Mouse (Mus musculus): Measurements from ENCODE around the gene Tmem33. TPM values are rescaled to one million over a fixed set of nuclear protein-coding genes. Genes with fewer than 3 reads are reported as not detected.

The Tmem33 gene
- polyA plus RNA-seq, 1 experiment from 2014 or later, result 72.6 TPM

- Histone ChIP-seq H3K27ac (no peak overlapping the region), H3K4me3 (replicated peaks; ENCODE audit: low read length) (no peak overlapping the region), H3K27me3 (ENCODE audit: control insufficient read depth, insufficient read depth, low read length) (no peaks in the 10 kb centered on the region), H3K9ac (no peak overlapping the region), H3K4me1 (replicated peaks; ENCODE audit: control insufficient read depth, insufficient read depth, low read length) (peaks cover 12% of the 10 kb centered on the region), H3K4me2 (replicated peaks) (no peak overlapping the region), H3K36me3 (replicated peaks; ENCODE audit: control insufficient read depth, insufficient read depth) (no peaks in the 10 kb centered on the region), H3K9me3 (ENCODE audit: control insufficient read depth, low read length) (no peaks in the 10 kb centered on the region)
- 100% methylated on average over 1 of the region's 1 CpGs for WGBS
- no peak for DNase-seq (ENCODE audit: low spot score)
- no peak for ATAC-seq (ENCODE audit: low FRiP score)
Observed at GRCm38 (mm10) chr5:67303816-67304215, 43.5 kb downstream of the Tmem33 start.

DNA sequence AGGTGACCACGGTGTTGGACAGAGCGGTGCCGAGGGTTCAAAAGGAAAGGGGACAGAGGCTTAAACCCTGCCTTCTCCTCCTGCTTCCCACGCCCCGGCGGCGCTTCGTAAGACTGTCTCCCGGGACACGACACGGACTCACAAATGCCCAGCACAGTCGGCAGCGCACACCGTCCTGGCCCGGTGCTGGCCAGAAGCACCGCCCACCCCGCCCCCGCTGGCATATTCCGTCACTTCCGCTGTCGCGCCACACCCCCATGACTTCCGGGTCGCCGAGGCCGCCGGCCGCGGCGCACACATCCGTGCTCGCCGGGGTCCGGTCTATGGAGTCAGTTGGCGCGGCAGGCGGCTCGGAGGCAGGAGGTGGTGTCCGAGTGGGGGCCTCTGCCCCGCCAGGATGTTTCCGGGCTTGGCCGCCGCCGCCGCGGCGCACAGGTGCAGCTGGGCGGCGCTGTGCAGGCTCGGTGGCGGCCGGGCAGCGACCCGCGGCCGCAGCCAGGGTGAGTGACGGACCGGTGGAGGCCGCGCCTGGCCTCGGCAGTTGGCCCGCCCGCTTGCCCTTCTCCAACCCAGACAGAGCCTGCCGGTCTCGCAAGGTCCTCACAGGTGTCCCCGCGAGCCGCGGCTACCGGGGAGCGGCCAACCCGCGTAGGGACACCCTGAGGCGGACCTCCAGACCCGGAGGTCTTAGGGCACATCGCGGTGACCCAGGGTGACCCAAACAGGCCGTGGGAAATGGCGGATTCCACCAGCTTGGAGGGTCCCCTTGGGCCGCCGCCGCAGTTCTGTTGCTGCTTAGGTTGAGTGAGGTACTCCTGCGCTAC is 46.5 kb downstream of the Tmem33 start, which contains the start of gene Slc30a9:
Gene Slc30a9, plus strand, starts transcription at position 258 of the 824 bp plus-strand sequence.
- under 1% methylated on average over 81 of the region's 83 CpGs for WGBS
- DNase-seq (ENCODE audit: low spot score), result peak; percentile 92
- peak within 1 kb of the TSS; percentile 92 for H3K4me3 ChIP-seq (replicated peaks; ENCODE audit: low read length)
- no peaks in the 10 kb centered on the region for H3K36me3 ChIP-seq (replicated peaks; ENCODE audit: control insufficient read depth, insufficient read depth)
- H3K9ac ChIP-seq, result peak within 1 kb of the TSS; percentile 73
- H3K9me3 ChIP-seq (ENCODE audit: control insufficient read depth, low read length), result no peaks in the 10 kb centered on the region
- H3K4me2 ChIP-seq (replicated peaks), result peak within 1 kb of the TSS; percentile 81
- H3K4me1 ChIP-seq (replicated peaks; ENCODE audit: control insufficient read depth, insufficient read depth, low read length), result peaks cover 12% of the 10 kb centered on the region
- peak; percentile 95 for ATAC-seq (ENCODE audit: low FRiP score)
- no peaks in the 10 kb centered on the region for H3K27me3 ChIP-seq (ENCODE audit: control insufficient read depth, insufficient read depth, low read length)
- peak within 1 kb of the TSS; percentile 87 for H3K27ac ChIP-seq

GRCm38 (mm10) chr5:67307659-67308222 is 47.4 kb downstream of the Tmem33 start:
- Histone ChIP-seq H3K4me2 (replicated peaks) (peak overlapping the region; percentile 81), H3K9me3 (ENCODE audit: control insufficient read depth, low read length) (no peaks in the 10 kb centered on the region), H3K4me1 (replicated peaks; ENCODE audit: control insufficient read depth, insufficient read depth, low read length) (peaks cover 12% of the 10 kb centered on the region), H3K9ac (peak overlapping the region; percentile 73), H3K36me3 (replicated peaks; ENCODE audit: control insufficient read depth, insufficient read depth) (no peaks in the 10 kb centered on the region), H3K4me3 (replicated peaks; ENCODE audit: low read length) (peak overlapping the region; percentile 92), H3K27me3 (ENCODE audit: control insufficient read depth, insufficient read depth, low read length) (no peaks in the 10 kb centered on the region), H3K27ac (no peak overlapping the region)
- ATAC-seq (ENCODE audit: low FRiP score) (no peak), DNase-seq (ENCODE audit: low spot score) (no peak)
- WGBS, result 38% methylated on average over 13 of the region's 13 CpGs

DNA sequence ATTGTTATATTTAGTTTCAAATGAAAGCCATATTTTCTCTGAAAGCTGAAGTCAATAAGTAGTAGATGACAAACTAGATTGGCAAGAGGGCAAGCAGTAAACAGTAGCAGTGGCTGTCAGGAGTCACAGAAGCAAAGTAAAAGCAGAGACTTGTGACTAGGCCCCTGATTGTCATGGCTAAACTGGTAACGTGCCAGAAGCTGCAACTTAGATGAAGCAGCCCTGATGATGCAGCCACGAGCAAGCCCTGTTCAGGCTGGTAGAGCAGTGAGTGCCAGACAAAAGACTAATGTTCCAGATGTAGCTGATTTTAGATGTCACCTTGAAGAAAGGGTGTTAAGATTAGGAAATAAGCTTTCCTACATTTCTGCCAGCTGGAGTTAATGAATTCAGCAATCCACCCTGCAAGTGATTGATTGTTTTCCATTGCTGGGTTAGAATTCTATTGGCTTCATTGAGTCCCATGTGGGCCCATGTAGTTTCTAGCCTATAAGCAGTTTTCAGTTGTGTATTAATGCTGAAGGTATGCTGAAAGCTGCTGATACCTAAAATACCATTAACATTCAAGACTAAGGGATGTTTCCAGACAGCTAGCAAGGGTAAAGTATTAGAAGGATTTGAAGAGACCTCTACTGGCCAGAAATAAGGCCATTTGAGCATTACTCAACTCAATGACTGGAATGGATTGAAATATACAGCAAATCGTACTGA is 51.6 kb downstream of the Tmem33 start:
- WGBS, result 61% methylated on average over 3 of the region's 3 CpGs
- Histone ChIP-seq H3K9ac (no peak overlapping the region), H3K9me3 (ENCODE audit: control insufficient read depth, low read length) (no peaks in the 10 kb centered on the region), H3K4me1 (replicated peaks; ENCODE audit: control insufficient read depth, insufficient read depth, low read length) (peaks cover 12% of the 10 kb centered on the region), H3K4me3 (replicated peaks; ENCODE audit: low read length) (no peak overlapping the region), H3K27ac (peak overlapping the region; percentile 47; the same call in 1 of the 2 replicates), H3K4me2 (replicated peaks) (no peak overlapping the region), H3K36me3 (replicated peaks; ENCODE audit: control insufficient read depth, insufficient read depth) (peaks cover 8% of the 10 kb centered on the region; the same call in 1 of the 2 replicates), H3K27me3 (ENCODE audit: control insufficient read depth, insufficient read depth, low read length) (no peaks in the 10 kb centered on the region)
- ATAC-seq (ENCODE audit: low FRiP score), result no peak
- DNase-seq (ENCODE audit: low spot score), result peak; percentile 29

DNA sequence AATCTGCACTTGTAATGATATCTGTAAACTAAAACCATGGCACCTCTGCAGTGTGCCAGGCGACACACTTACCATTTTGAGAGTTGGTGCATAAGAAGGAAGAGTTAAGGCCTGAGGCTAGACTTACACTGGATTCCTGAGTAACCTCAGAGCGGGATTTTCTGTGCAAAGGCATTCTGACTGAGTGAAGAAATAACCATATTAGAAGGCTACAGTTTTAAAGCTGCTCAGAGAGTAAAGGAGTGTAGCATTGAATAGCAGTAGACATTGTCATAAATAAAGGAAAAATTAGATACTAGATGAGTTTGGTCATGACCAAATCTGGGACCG is 52.1 kb downstream of the Tmem33 start:
- 97% methylated on average over 3 of the region's 3 CpGs for WGBS
- Histone ChIP-seq H3K27me3 (ENCODE audit: control insufficient read depth, insufficient read depth, low read length) (no peaks in the 10 kb centered on the region), H3K4me3 (replicated peaks; ENCODE audit: low read length) (no peak overlapping the region), H3K4me1 (replicated peaks; ENCODE audit: control insufficient read depth, insufficient read depth, low read length) (peaks cover 12% of the 10 kb centered on the region), H3K9me3 (ENCODE audit: control insufficient read depth, low read length) (no peaks in the 10 kb centered on the region), H3K36me3 (replicated peaks; ENCODE audit: control insufficient read depth, insufficient read depth) (peaks cover 8% of the 10 kb centered on the region; the same call in 1 of the 2 replicates), H3K9ac (no peak overlapping the region), H3K4me2 (replicated peaks) (no peak overlapping the region), H3K27ac (no peak overlapping the region)
- DNase-seq (ENCODE audit: low spot score) (no peak), ATAC-seq (ENCODE audit: low FRiP score) (no peak)

DNA sequence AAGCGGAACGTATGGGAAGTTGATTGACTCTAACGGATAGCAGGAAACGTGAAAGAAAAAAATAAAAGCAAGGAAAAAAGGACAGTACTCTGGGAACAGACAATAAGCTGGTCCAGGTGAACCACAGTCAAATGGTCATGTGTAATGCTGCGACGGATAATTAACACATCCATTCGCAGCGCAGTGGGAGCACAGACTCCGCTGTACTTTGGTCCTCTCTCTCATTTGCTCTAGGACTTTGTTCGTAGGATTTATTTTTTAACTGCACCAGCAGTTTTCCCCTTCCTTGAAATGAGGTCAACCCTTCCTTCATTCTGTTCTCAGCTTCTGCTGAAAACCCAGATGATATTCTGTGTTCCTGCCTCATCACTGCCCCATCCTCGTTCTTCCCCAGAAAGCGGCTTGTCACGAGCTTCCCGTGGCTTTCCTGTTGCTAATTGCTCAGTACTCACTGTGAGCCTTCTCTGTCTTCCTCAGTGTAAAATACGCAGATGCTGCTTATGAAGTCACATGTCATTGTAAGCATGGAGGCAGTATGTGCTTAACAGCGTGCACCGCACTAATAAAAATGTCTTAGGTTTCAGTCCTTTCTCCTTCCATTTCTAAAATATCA is 61.4 kb downstream of the Tmem33 start:
- WGBS, result 86% methylated on average over 17 of the region's 17 CpGs

GRCm38 (mm10) chr5:67324032-67324431 is 63.7 kb downstream of the Tmem33 start:
- DNase-seq (ENCODE audit: low spot score) (no peak), ATAC-seq (ENCODE audit: low FRiP score) (no peak)
- Histone ChIP-seq H3K27ac (no peak overlapping the region), H3K4me1 (replicated peaks; ENCODE audit: control insufficient read depth, insufficient read depth, low read length) (no peaks in the 10 kb centered on the region), H3K36me3 (replicated peaks; ENCODE audit: control insufficient read depth, insufficient read depth) (peaks cover 21% of the 10 kb centered on the region), H3K9me3 (ENCODE audit: control insufficient read depth, low read length) (no peaks in the 10 kb centered on the region), H3K4me3 (replicated peaks; ENCODE audit: low read length) (no peak overlapping the region), H3K9ac (no peak overlapping the region), H3K27me3 (ENCODE audit: control insufficient read depth, insufficient read depth, low read length) (no peaks in the 10 kb centered on the region), H3K4me2 (replicated peaks) (no peak overlapping the region)
- WGBS, result 68% methylated on average over 1 of the region's 1 CpGs

More for the DNA sequence above, 61.4 kb downstream of the Tmem33 start:
- H3K36me3 ChIP-seq (replicated peaks; ENCODE audit: control insufficient read depth, insufficient read depth), result peaks cover 14% of the 10 kb centered on the region; the same call in 1 of the 2 replicates
- no peaks in the 10 kb centered on the region for H3K4me1 ChIP-seq (replicated peaks; ENCODE audit: control insufficient read depth, insufficient read depth, low read length)
- no peak overlapping the region for H3K27ac ChIP-seq
- no peak overlapping the region for H3K4me3 ChIP-seq (replicated peaks; ENCODE audit: low read length)
- ATAC-seq (ENCODE audit: low FRiP score) (no peak), DNase-seq (ENCODE audit: low spot score) (no peak)
- H3K9me3 ChIP-seq (ENCODE audit: control insufficient read depth, low read length), result no peaks in the 10 kb centered on the region
- no peak overlapping the region for H3K9ac ChIP-seq
- H3K4me2 ChIP-seq (replicated peaks), result no peak overlapping the region
- H3K27me3 ChIP-seq (ENCODE audit: control insufficient read depth, insufficient read depth, low read length), result no peaks in the 10 kb centered on the region

DNA sequence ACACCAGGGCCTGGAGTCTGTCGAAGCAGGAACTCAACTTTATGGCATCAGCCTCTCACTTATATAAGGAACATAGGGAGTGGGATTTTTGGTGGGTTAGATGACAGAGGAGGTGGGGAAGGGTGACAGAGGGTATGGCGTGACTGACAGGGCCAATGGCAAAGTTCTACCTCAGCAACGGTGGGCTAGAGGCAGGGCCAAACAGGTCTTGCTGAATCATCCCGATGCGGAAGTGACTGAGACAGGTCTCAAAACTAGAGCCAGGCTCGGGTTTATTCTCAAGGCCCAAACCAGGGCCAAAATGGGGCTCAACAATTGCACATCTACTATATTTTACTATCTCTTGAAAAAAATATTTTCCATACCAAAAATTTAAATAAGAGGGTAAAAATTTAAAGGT is 80.4 kb downstream of the Tmem33 start:
- no peaks in the 10 kb centered on the region for H3K4me1 ChIP-seq (replicated peaks; ENCODE audit: control insufficient read depth, insufficient read depth, low read length)
- no peak overlapping the region for H3K27ac ChIP-seq
- H3K9ac ChIP-seq, result no peak overlapping the region
- H3K27me3 ChIP-seq (ENCODE audit: control insufficient read depth, insufficient read depth, low read length), result no peaks in the 10 kb centered on the region
- no peak overlapping the region for H3K4me2 ChIP-seq (replicated peaks)
- peaks cover 66% of the 10 kb centered on the region for H3K36me3 ChIP-seq (replicated peaks; ENCODE audit: control insufficient read depth, insufficient read depth)
- DNase-seq (ENCODE audit: low spot score) (no peak), ATAC-seq (ENCODE audit: low FRiP score) (no peak)
- H3K4me3 ChIP-seq (replicated peaks; ENCODE audit: low read length), result no peak overlapping the region
- whole genome bisulfite sequencing, result 87% methylated on average over 6 of the region's 6 CpGs
- no peaks in the 10 kb centered on the region for H3K9me3 ChIP-seq (ENCODE audit: control insufficient read depth, low read length)
